In genomic region chr3:106685381-106685780, GRCm38 (mm10) we compare ENCODE assay signal across 7 mouse cellular contexts. TPM values are rescaled to one million over a fixed set of nuclear protein-coding genes. Genes with fewer than 3 reads are reported as not detected.
DNase-seq lines count a peak whose midpoint lies in the region; ATAC-seq lines count a peak whose summit lies in the region.

No protein-coding gene starts in this region.

- H3K27me3 ChIP-seq in neural tube, embryonic 11.5 days (ENCODE audit: control insufficient read depth, insufficient read depth, low read length), result no peaks in the 10 kb centered on the region
- no peaks in the 10 kb centered on the region for H3K27me3 ChIP-seq in forebrain, embryonic 13.5 days
- H3K27me3 ChIP-seq in liver, embryonic 11.5 days (replicated peaks; ENCODE audit: control insufficient read depth, insufficient read depth, low read length), result no peaks in the 10 kb centered on the region

- H3K9ac ChIP-seq in neural tube, embryonic 11.5 days (ENCODE audit: low read length), result no peak overlapping the region; the same call in 1 of the 2 replicates
- peak overlapping the region; percentile 76 for H3K9ac ChIP-seq in forebrain, embryonic 13.5 days
- no peak overlapping the region for H3K9ac ChIP-seq in liver, embryonic 11.5 days (ENCODE audit: low read depth, low read length)

- no peak for DNase-seq in neural tube, embryonic 11.5 days (ENCODE audit: low spot score)
- DNase-seq in neural tube, embryonic 10.5 days (ENCODE audit: extremely low spot score, low spot score), result no peak
- no peak for DNase-seq in liver, embryonic 11.5 days (ENCODE audit: low spot score)
- DNase-seq in thymus, postnatal 14 days, result no peak
- no peak for DNase-seq in thymus, postnatal 10 days (ENCODE audit: low spot score in 2 of 2)
- DNase-seq in thymus, postnatal 4 days, result no peak

- H3K27ac ChIP-seq in neural tube, embryonic 11.5 days (ENCODE audit: low read depth, low read length), result no peak overlapping the region
- peak overlapping the region; percentile 85; the same call in 1 of the 2 replicates for H3K27ac ChIP-seq in forebrain, embryonic 13.5 days
- H3K27ac ChIP-seq in liver, embryonic 11.5 days (ENCODE audit: low read depth, low read length), result no peak overlapping the region

- H3K4me1 ChIP-seq in neural tube, embryonic 11.5 days (ENCODE audit: control insufficient read depth, insufficient read depth, low read length), result no peaks in the 10 kb centered on the region
- peaks cover 6% of the 10 kb centered on the region; the same call in 1 of the 2 replicates for H3K4me1 ChIP-seq in forebrain, embryonic 13.5 days
- no peaks in the 10 kb centered on the region for H3K4me1 ChIP-seq in liver, embryonic 11.5 days (replicated peaks; ENCODE audit: control insufficient read depth, insufficient read depth, low read length)

- H3K9me3 ChIP-seq in neural tube, embryonic 11.5 days (ENCODE audit: control insufficient read depth, low read length), result no peaks in the 10 kb centered on the region
- peaks cover 7% of the 10 kb centered on the region for H3K9me3 ChIP-seq in forebrain, embryonic 13.5 days (replicated peaks)
- H3K9me3 ChIP-seq in liver, embryonic 11.5 days (ENCODE audit: control insufficient read depth, low read length), result no peaks in the 10 kb centered on the region

- peak overlapping the region; percentile 59 for H3K4me2 ChIP-seq in neural tube, embryonic 11.5 days (ENCODE audit: low read depth)
- H3K4me2 ChIP-seq in forebrain, embryonic 13.5 days, result peak overlapping the region; percentile 57
- H3K4me2 ChIP-seq in liver, embryonic 11.5 days, result peak overlapping the region; percentile 26

- H3K4me3 ChIP-seq in neural tube, embryonic 11.5 days (ENCODE audit: low read depth, low read length), result peak overlapping the region; percentile 48
- peak overlapping the region; percentile 59 for H3K4me3 ChIP-seq in forebrain, embryonic 13.5 days
- peak overlapping the region; percentile 34; the same call in 1 of the 2 replicates for H3K4me3 ChIP-seq in liver, embryonic 11.5 days (ENCODE audit: low read depth, low read length)

- 38% methylated on average over 1 of the region's 1 CpGs for WGBS in neural tube, embryonic 11.5 days
- 20% methylated on average over 1 of the region's 1 CpGs for WGBS in forebrain, embryonic 13.5 days
- WGBS in liver, embryonic 11.5 days, result 37% methylated on average over 1 of the region's 1 CpGs

- ATAC-seq in neural tube, embryonic 11.5 days (ENCODE audit: insufficient read depth, low FRiP score, low TSS enrichment), result no peak
- no peak for ATAC-seq in forebrain, embryonic 13.5 days
- no peak for ATAC-seq in liver, embryonic 11.5 days (replicated peaks; ENCODE audit: low FRiP score)

- H3K36me3 ChIP-seq in neural tube, embryonic 11.5 days (ENCODE audit: control insufficient read depth, insufficient read depth, low read length), result no peaks in the 10 kb centered on the region
- H3K36me3 ChIP-seq in forebrain, embryonic 13.5 days (ENCODE audit: poor library complexity, severe bottlenecking), result no peaks in the 10 kb centered on the region
- H3K36me3 ChIP-seq in liver, embryonic 11.5 days (ENCODE audit: control insufficient read depth, insufficient read depth, low read length), result no peaks in the 10 kb centered on the region

RNA-seq across cellular contexts. Expression of gene Lrif1, which starts 0.6 kb away (rescaled TPM):
- polyA plus RNA-seq in neural tube, embryonic 11.5 days (2014; fragmentation: Nextera tagmentation; extraction: Ambion mirVana), result 16.7 and 17.9 TPM in 2 replicates
- 17.6 and 20.3 TPM in 2 replicates for polyA plus RNA-seq in forebrain, embryonic 13.5 days (2015; fragmentation: Nextera tagmentation; extraction: Ambion mirVana)
- 10.7 and 11.8 TPM in 2 replicates for polyA plus RNA-seq in liver, embryonic 11.5 days (2014; fragmentation: Nextera tagmentation; extraction: Ambion mirVana)
